Mouse (Mus musculus): Measurements from ENCODE around the gene Gm10837. TPM values are rescaled to one million over a fixed set of nuclear protein-coding genes. Genes with fewer than 3 reads are reported as not detected.
"Not testable (repeated sequence)": the region's sequence is repeated elsewhere in the genome, so short reads cannot be mapped to it uniquely, and the experiment has no call there.

The Gm10837 gene
- total RNA-seq, 2 experiments from 2014 or later: not detected

DNA sequence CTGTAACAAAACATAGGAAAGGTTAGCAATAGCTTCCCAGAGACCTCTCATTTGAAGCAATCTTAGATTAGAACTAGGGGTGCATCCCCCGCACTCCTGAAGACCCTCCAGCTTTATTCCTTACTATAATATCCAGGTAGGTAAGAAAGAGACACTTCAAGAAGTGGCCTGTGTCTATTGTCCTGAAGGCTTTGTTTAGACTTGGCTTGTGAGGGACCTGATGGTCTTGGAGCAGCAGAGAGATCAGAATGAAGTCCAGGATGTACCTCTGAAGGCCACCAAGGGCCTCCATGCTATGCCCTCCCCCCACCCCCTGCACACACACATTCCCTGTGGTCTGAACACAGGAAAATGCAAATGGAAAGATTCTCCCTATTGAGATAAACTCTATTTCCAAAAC lies 30.6 kb upstream of the Gm10837 start:
- DNase-seq: no peak
- intact Hi-C loops (cut with DNase I): no loop called here
- no peak overlapping the region for H3K27ac ChIP-seq
- no peak for TF ChIP-seq CTCF (IDR thresholded peaks at IDR 0.05)
- H3K4me3 ChIP-seq: no peak overlapping the region

DNA sequence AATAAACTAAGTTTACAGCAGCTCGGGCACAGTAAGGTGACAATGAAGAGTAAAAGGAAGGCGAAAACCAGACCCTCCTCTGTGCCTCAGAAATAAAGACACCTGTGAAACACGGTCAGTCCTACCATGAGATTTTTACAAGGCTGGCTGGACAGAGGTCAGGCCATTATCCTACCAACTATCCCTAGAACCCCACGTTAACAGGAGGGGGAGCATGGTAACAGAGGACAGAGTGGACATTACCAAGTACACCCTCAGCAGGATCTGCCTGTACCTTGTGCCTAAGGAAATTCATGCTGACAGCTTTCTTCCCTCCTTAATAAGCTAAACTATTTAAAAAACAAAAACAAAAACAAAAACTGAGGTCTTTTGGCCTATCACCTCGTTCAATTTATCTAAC lies 30.2 kb upstream of the Gm10837 start:
- intact Hi-C loops (cut with DNase I): no loop called here
- no peak overlapping the region for H3K4me3 ChIP-seq
- TF ChIP-seq CTCF (IDR thresholded peaks at IDR 0.05): no peak
- no peak overlapping the region for H3K27ac ChIP-seq
- no peak for DNase-seq

GRCm38 (mm10) chr14:122461500-122461899 lies 28.9 kb upstream of the Gm10837 start:
- no peak for DNase-seq
- intact Hi-C loops (cut with DNase I): no loop called here
- no peak for TF ChIP-seq CTCF (IDR thresholded peaks at IDR 0.05)
- Histone ChIP-seq H3K4me3 (no peak overlapping the region), H3K27ac (no peak overlapping the region)

DNA sequence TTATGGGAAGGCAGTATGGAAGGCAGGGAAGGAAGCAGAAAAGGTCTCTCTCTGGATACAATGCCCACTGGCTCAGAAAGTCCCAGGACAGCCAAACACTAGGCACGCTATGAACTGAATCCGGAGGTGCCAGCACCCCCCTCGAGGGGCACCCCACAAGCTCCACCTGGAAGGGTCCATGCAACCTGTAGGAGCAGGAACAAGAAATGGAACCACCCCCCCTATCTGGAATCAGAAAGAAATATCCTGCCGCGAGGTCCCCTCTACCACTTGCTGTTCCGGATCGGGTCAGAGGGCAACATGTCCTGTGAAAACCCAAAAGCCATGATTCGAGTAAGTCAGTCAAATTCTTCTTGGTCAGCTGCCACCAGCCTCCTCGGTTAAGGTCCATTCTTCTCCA lies 28.4 kb upstream of the Gm10837 start:
- no peak for DNase-seq
- intact Hi-C loops (cut with DNase I): no loop called here
- H3K4me3 ChIP-seq: no peak overlapping the region
- TF ChIP-seq CTCF (IDR thresholded peaks at IDR 0.05): no peak
- no peak overlapping the region for H3K27ac ChIP-seq

DNA sequence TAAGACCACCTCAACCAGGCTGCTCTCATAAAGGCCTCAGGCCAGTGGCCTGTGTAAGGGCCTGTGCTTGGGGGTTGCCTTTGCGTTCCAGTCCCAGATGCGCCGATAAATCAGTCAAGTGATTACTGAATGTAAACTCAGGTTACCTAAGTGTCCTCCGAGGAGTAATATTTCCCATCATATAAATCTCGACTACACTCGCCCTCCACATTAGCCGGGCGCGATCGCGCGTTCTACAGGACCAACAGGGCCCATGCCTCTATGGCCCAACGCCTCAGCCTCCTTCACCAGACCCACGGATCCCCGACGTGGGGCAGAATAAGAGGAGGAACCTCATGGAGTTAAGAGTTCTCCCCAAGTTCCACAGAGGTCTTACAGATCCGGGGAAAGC lies 27.7 kb upstream of the Gm10837 start:
- Histone ChIP-seq H3K4me3 (no peak overlapping the region), H3K27ac (no peak overlapping the region)
- no peak for DNase-seq
- intact Hi-C loops (cut with DNase I): no loop called here
- TF ChIP-seq CTCF (IDR thresholded peaks at IDR 0.05): no peak

GRCm38 (mm10) chr14:122463080-122463691 lies 27.2 kb upstream of the Gm10837 start:
- no peak for TF ChIP-seq CTCF (IDR thresholded peaks at IDR 0.05)
- intact Hi-C loops (cut with DNase I): no loop called here
- Histone ChIP-seq H3K4me3 (peak overlapping the region; percentile 74), H3K27ac (no peak overlapping the region)
- no peak for DNase-seq

DNA sequence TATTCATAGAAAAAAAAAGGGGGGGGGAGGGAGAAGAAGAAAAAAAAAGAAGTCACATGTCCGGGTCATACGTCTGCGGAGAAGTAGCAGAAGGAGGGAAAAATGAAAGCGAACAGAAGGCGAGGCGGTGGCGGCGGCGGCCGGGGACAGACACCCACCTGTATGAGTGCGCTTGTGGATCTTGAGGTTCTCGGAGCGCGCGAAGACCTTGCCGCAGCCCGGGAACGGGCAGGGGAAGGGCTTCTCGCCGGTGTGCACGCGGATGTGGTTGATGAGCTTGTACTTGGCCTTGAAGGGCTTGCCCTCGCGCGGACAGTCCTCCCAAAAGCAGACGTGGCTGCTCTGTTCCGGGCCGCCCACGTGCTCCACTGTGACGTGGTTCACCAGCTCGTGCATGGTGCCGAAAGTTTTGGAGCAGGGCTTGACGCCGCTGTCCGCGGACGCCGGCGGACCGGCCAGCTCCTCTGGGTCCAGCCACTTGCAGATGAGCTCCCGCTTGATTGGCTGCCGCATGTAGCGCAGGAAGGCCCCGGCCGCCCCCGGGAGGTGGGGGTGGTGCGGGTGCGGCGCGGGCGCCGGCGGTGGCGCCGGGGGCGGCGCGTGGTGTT lies 26.5 kb upstream of the Gm10837 start:
- intact Hi-C loops (cut with DNase I); H3K27ac ChIP-seq: not testable (repeated sequence)
- H3K4me3 ChIP-seq: peak overlapping the region; percentile 74
- peak; percentile 72 for DNase-seq

- no peak overlapping the region for H3K27ac ChIP-seq
- TF ChIP-seq CTCF (IDR thresholded peaks at IDR 0.05): no peak
- peak overlapping the region; percentile 74 for H3K4me3 ChIP-seq
- no peak for DNase-seq
- intact Hi-C loops (cut with DNase I): no loop called here
Observed at GRCm38 (mm10) chr14:122464351-122464762, 26.0 kb upstream of the Gm10837 start.

DNA sequence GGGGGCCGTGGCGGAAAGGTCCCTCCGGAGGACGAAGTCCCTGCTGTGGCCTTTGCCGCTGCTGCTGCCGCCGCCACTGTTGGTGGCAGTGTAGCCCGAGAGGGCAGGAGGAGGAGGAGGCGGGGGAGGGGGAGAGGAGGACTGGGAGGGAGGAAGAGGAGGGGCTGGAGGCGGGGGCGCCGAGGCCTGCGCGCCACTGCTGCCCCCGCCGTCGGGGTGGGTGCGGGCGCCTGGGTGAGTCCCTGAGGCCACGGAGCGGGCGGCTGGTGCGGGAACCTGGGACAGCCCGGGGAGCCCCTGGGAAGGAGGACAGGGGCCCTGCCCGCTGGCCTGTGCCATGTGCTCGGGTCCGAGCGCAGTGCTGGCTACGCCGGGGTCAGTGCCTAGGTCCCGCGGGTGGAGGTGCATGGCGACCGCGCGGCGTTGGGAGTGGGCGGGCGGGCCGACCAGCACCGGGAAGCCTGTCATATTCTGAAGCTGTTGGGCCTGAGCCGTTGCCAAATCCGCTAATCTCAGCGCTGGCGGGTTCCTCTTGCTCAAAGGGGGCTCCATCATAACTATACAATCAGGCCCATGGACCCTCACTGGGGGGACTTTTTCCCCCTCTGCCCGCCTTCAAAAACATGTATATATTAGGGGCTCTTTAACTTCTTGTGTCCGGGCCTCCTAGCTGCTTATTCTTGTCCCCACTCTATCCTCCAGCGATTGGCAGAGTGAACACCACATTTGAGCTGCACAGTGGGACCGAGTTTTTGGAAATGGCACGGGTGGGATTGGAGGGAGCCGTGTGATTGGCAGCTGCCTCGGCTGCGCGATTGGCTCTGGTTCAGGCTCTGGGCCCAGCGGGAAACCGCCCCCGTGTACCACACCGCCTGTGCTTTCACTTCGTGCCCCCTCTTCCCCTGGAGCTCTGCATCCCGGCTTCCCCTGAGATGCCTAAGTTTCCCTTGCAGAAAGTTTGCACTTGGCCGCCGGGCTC lies 25.3 kb upstream of the Gm10837 start, which contains the start of gene Zic5:
Gene Zic5 (minus strand): TSS at position 915 of the 979 bp plus-strand sequence.
- Histone ChIP-seq H3K4me3 (peak within 1 kb of the TSS; percentile 74), H3K27ac (no peak within 1 kb of the TSS)
- intact Hi-C loops (cut with DNase I): no loop called here
- TF ChIP-seq CTCF (IDR thresholded peaks at IDR 0.05): no peak
- DNase-seq: no peak

- no peak for TF ChIP-seq CTCF (IDR thresholded peaks at IDR 0.05)
- DNase-seq: no peak
- Histone ChIP-seq H3K27ac (no peak overlapping the region), H3K4me3 (peak overlapping the region; percentile 74)
- intact Hi-C loops (cut with DNase I): no loop called here
Observed at GRCm38 (mm10) chr14:122465931-122466490, 24.4 kb upstream of the Gm10837 start.

DNA sequence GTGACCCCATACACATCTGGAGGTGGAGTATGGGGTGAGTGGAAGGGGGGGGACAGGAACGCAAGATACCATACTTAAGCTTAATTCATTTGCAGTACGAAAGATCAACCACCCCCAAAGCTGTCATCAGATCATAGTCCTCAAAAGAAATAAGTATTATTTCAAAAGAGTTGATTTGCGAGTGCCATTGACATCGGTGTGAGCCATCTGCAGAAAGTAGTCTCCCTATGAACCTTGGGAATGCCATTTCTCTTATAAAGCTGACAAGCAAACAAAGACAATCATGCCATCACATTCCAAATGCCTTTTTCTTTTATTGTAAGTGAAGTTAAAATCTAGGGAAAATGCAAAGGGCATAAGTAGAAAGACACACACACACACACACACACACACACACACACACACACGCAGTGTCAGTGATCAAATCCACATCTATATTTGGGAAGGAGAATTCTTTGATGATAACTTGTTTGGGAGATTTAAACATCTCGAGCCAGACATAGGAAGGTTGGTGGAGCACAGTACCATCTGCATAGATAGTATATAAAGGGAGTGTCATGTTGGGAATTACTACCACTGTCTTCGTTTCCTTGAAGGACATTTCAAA lies 23.5 kb upstream of the Gm10837 start:
- TF ChIP-seq CTCF (IDR thresholded peaks at IDR 0.05): no peak
- Histone ChIP-seq H3K27ac (no peak overlapping the region), H3K4me3 (no peak overlapping the region)
- no peak for DNase-seq
- intact Hi-C loops (cut with DNase I): no loop called here
